Mouse (Mus musculus) c-Kit-positive CD71-positive TER-119-negative erythroid progenitor cells, embryonic 14.5 days (primary cell): Measurements from ENCODE around the gene Spib.
A peak's percentile ranks its signal among the peaks of the same experiment; 100 is the strongest.

Source experiments
- DNase-seq: peaks from one replicate; pipeline ENCODE4 v3.0.0-alpha.2; 2013; ENCODE audit warnings: low read depth

Spib gene

GRCm38 (mm10) chr7:44531946-44532732 is at the start of gene Spib:
TSS of gene Spib (minus strand) at chr7:44532071.
- no peak for DNase-seq

- no peak for DNase-seq
These were observed 49.8 kb upstream of the Spib start for GRCm38 (mm10) chr7:44581637-44582036.

GRCm38 (mm10) chr7:44576333-44576844 is 44.5 kb upstream of the Spib start:
- DNase-seq, result no peak

- DNase-seq, result no peak
These were observed 41.1 kb upstream of the Spib start for GRCm38 (mm10) chr7:44572956-44573484.

- DNase-seq, result no peak
These were observed 40.4 kb upstream of the Spib start, which contains the start of gene Napsa for GRCm38 (mm10) chr7:44572213-44572701. TSS of gene Napsa (plus strand) at chr7:44572380.

- DNase-seq, result no peak
These were observed 39.9 kb upstream of the Spib start for GRCm38 (mm10) chr7:44571811-44572210.

GRCm38 (mm10) chr7:44570989-44571388 is 39.1 kb upstream of the Spib start:
- no peak for DNase-seq

GRCm38 (mm10) chr7:44568803-44569202 is 36.9 kb upstream of the Spib start:
- no peak for DNase-seq

GRCm38 (mm10) chr7:44565414-44565813 is 33.5 kb upstream of the Spib start:
- no peak for DNase-seq

GRCm38 (mm10) chr7:44564486-44564885 is 32.6 kb upstream of the Spib start:
- no peak for DNase-seq

- DNase-seq, result no peak
These were observed 31.4 kb upstream of the Spib start for GRCm38 (mm10) chr7:44563284-44563683.

GRCm38 (mm10) chr7:44560435-44561400 is 28.8 kb upstream of the Spib start:
- peak; percentile 74 for DNase-seq

- DNase-seq, result no peak
These were observed 25.8 kb upstream of the Spib start for GRCm38 (mm10) chr7:44557629-44558028.

- DNase-seq, result peak; percentile 90
These were observed 22.0 kb upstream of the Spib start, which contains the start of gene Nr1h2 for GRCm38 (mm10) chr7:44553826-44554225. TSS of gene Nr1h2 (minus strand) at chr7:44553951.

GRCm38 (mm10) chr7:44553196-44553764 is 21.4 kb upstream of the Spib start:
- DNase-seq, result peak; percentile 86

- no peak for DNase-seq
These were observed 20.5 kb upstream of the Spib start for GRCm38 (mm10) chr7:44552141-44552908.

GRCm38 (mm10) chr7:44551731-44552130 is 19.9 kb upstream of the Spib start:
- no peak for DNase-seq

GRCm38 (mm10) chr7:44551301-44551700 is 19.4 kb upstream of the Spib start:
- no peak for DNase-seq

GRCm38 (mm10) chr7:44550409-44550678 is 18.5 kb upstream of the Spib start:
- DNase-seq, result no peak

GRCm38 (mm10) chr7:44549621-44550408 is 17.9 kb upstream of the Spib start:
- DNase-seq, result no peak
